Mouse (Mus musculus) cerebellum, adult 2 months (tissue): Measurements from ENCODE around the gene Gpd2. TPM values are rescaled to one million over a fixed set of nuclear protein-coding genes. Genes with fewer than 3 reads are reported as not detected.

ENCODE experiments used
- DNase-seq, 2 experiments: peaks; one replicate each; pipeline ENCODE4 v3.0.0; 2021
- H3K27ac ChIP-seq: fragments of 200-500 bp; 2 replicates; pipeline ENCODE4 v1.5.1; 2012; ENCODE audit warnings: low read length, control low read depth, inconsistent platforms; ENCODE audit not compliant: insufficient read depth
- H3K27me3 ChIP-seq: fragments of 200-500 bp; 2 replicates; pipeline ENCODE4 v1.6.1; 2012; ENCODE audit warnings: inconsistent platforms, mild to moderate bottlenecking, low read length, moderate library complexity; ENCODE audit not compliant: control insufficient read depth, insufficient read depth
- H3K4me1 ChIP-seq: fragments of 200-500 bp; 2 replicates; pipeline ENCODE4 v1.6.1; 2011; ENCODE audit warnings: low read length; ENCODE audit not compliant: control insufficient read depth, insufficient read depth
- H3K4me3 ChIP-seq: fragments of 200-500 bp; replicated peaks from 2 replicates; pipeline ENCODE3; 2011; ENCODE audit warnings: mild to moderate bottlenecking, low read depth, low read length, control low read depth; ENCODE audit not compliant: insufficient read depth
- CTCF ChIP-seq: fragments of 200-500 bp; IDR thresholded peaks from 2 replicates; pipeline ENCODE4 v1.5.1; 2011; ENCODE audit warnings: low read depth, mild to moderate bottlenecking, control low read depth, low read length, moderate library complexity, borderline replicate concordance; ENCODE audit not compliant: insufficient read depth
- POLR2A ChIP-seq: fragments of 200-500 bp; IDR thresholded peaks from 2 replicates; pipeline ENCODE4 v1.6.1; 2011; ENCODE audit warnings: low read length, control low read depth, borderline replicate concordance; ENCODE audit not compliant: insufficient read depth
- WGBS: fragments of 180-500 bp; shearing (Covaris S2); methylation state at CpG from one replicate; pipeline ENCODE4 v1.1.7; 2018; 5-methylcytosine and 5-hydroxymethylcytosine counted together
- polyA plus RNA-seq: library from polyadenylated mRNA; depleted of rRNA; stranded (reverse); fragments of >200 nt; gene quantifications from 2 replicates; pipeline ENCODE4 v1.2.3, GENCODE M21; 2012

Gene Gpd2
- polyA plus RNA-seq, 1 experiment: 38.1 TPM

GRCm38 (mm10) chr2:57237920-57238613 lies 632 bp downstream of the Gpd2 start:
- peak; percentile 87 for DNase-seq
- under 1% methylated on average over 69 of the region's 69 CpGs for WGBS
- Histone ChIP-seq H3K4me3 (peak overlapping the region; percentile 96), H3K27me3 (no peaks in the 10 kb centered on the region), H3K4me1 (0 out of 2 replicates have a peak, but pooled peaks cover 3% of the 10 kb centered on the region), H3K27ac (peak overlapping the region; percentile 88)
- TF ChIP-seq POLR2A (peak; percentile 66; the same call in 1 of the 2 replicates), CTCF (no peak)

GRCm38 (mm10) chr2:57238614-57239165 lies 1.3 kb downstream of the Gpd2 start:
- Histone ChIP-seq H3K4me3 (peak overlapping the region; percentile 96), H3K4me1 (0 out of 2 replicates have a peak, but pooled peaks cover 3% of the 10 kb centered on the region), H3K27me3 (no peaks in the 10 kb centered on the region), H3K27ac (peak overlapping the region; percentile 67)
- WGBS: 8% methylated on average over 17 of the region's 17 CpGs
- DNase-seq: no peak
- TF ChIP-seq POLR2A (no peak), CTCF (no peak)

DNA sequence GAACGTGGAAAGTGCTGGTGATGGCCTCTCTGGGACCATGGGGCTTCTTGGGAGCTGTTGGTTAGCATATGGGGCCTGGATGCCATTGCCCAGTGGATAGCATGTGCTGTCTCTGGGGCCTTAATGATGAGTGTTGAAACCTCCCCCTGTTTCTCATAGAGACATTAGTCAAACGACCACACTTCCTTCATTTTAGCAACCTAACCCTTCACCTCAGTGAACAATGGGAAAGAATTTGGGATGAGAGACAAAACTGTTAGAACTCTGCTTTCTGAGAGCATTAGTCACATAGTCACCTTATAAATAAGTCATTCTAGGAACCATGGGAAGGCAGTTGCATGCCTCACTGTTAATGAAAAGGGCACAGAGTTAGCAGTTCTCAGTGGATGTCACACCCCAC lies 1.9 kb downstream of the Gpd2 start:
- no peak for TF ChIP-seq POLR2A
- no peak for TF ChIP-seq CTCF
- H3K27me3 ChIP-seq: no peaks in the 10 kb centered on the region
- H3K4me1 ChIP-seq: 0 out of 2 replicates have a peak, but pooled peaks cover 3% of the 10 kb centered on the region
- WGBS: 21% methylated on average over 2 of the region's 2 CpGs
- no peak overlapping the region for H3K4me3 ChIP-seq
- H3K27ac ChIP-seq: no peak overlapping the region
- no peak for DNase-seq

- 74% methylated on average over 5 of the region's 5 CpGs for WGBS
- no peaks in the 10 kb centered on the region for H3K4me1 ChIP-seq
- H3K27me3 ChIP-seq: no peaks in the 10 kb centered on the region
- no peak for DNase-seq
- TF ChIP-seq POLR2A (no peak), CTCF (no peak)
- no peak overlapping the region; the same call in 1 of the 2 replicates for H3K27ac ChIP-seq
- H3K4me3 ChIP-seq: no peak overlapping the region
Observed at GRCm38 (mm10) chr2:57243987-57244386, 6.6 kb downstream of the Gpd2 start.

DNA sequence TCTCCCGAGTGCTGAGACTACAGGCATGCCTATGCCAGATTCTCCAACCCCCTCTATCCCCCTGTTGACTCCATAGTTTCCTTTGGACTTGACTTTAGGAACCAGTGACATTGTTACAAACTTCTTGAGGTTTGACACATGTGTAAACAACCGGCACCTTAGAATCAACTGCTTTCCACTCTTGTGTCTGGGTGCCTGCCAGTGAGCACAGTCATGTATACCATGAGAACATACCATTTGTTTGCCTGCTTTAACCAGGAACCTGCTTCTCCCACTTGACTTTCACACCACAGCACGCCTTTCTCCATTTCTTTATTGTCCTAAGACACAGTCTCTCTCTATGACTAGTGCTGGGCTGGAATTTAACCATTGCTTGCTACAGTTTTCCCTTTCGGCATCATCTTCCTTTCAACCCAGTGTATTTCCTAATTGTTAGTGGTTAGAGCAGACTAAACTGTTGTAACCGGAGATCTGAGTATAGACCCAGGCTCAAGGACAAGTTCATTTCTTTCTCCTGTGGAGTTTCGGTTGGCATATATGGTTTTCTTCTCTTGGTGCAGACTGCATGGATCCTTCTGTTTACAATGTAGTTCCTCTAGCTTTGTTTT lies 8.4 kb downstream of the Gpd2 start:
- no peak overlapping the region for H3K27ac ChIP-seq
- no peaks in the 10 kb centered on the region for H3K27me3 ChIP-seq
- DNase-seq: no peak
- TF ChIP-seq POLR2A: no peak
- TF ChIP-seq CTCF: no peak
- H3K4me3 ChIP-seq: no peak overlapping the region
- no peaks in the 10 kb centered on the region; the same call in 1 of the 2 replicates for H3K4me1 ChIP-seq
- 88% methylated on average over 6 of the region's 6 CpGs for WGBS

DNA sequence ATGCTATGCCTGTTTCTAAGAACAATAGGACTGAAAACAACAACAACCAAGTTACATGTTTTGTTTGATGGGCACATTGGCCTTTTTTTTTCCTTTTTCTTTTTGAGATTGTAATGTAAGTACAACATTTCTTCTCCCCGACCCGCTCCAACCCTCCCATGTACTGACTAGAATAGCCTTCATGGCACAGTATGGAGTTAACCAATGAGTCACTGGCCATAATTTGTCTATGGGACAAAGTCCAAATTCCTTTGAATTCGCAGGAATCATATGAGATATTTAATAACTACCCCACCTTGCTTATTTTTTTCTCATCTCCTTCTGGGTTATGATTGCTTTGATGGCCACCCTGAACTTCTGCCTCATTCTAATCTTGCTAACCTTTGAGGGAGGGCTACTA lies 12.7 kb downstream of the Gpd2 start:
- Histone ChIP-seq H3K27me3 (no peaks in the 10 kb centered on the region), H3K27ac (no peak overlapping the region), H3K4me3 (no peak overlapping the region), H3K4me1 (peaks cover 4% of the 10 kb centered on the region; the same call in 1 of the 2 replicates)
- TF ChIP-seq POLR2A (no peak), CTCF (no peak)
- 77% methylated on average over 3 of the region's 3 CpGs for WGBS
- DNase-seq: no peak

GRCm38 (mm10) chr2:57251636-57252317 lies 14.3 kb downstream of the Gpd2 start:
- Histone ChIP-seq H3K27me3 (no peaks in the 10 kb centered on the region), H3K27ac (no peak overlapping the region), H3K4me1 (peaks cover 14% of the 10 kb centered on the region; the same call in 1 of the 2 replicates), H3K4me3 (no peak overlapping the region)
- 94% methylated on average over 13 of the region's 13 CpGs for WGBS
- TF ChIP-seq POLR2A: no peak
- no peak for TF ChIP-seq CTCF
- no peak for DNase-seq
